Mouse (Mus musculus) Muller cell, postnatal 12 days (primary cell): ENCODE measurements around the gene Zfp871.
"Not testable (repeated sequence)": the region's sequence is repeated elsewhere in the genome, so short reads cannot be mapped to it uniquely, and the experiment has no call there.

Experiments used
- DNase-seq: peaks from one replicate; pipeline ENCODE4 v3.0.0-alpha.2; 2015; ENCODE audit errors: inconsistent ontology term

Gene Zfp871

DNA sequence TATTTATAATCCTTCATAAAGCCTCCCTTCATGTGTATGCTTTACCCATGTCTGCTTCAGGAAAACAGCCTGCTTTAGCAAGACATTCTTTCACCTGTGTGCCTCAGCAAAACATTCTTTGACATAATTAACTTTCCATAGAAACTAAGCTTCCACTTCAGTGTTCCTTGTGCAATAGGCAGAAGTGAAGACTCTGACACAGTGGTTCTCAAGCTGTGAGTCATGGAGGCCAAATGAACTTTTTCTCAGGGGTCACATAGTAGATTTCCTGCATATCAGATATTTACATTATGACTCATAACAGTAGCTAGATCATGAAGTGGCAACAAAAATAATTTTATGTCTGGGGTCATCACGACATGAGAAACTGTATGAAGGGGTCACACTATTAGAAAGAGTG lies 49.7 kb downstream of the Zfp871 start:
- DNase-seq: peak; percentile 33

DNA sequence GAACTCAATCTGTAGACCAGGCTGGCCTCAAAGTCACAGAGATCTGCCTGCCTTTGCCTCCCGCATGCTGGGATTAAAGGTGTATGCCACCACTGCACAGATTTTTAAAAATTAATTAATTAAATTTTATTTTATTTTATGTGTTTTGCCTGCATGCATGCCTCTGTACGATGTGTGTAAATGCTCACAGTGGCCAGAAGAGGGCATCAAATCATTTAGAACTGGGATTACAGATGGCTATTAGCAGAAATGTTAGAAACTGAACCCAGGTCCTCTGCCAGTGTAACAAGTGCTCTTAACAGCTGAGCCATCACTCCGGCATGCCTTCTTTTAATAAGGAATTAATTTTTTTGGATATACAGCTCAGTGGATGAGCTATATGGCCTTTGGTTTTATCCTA lies 59.1 kb downstream of the Zfp871 start:
- no peak for DNase-seq

DNA sequence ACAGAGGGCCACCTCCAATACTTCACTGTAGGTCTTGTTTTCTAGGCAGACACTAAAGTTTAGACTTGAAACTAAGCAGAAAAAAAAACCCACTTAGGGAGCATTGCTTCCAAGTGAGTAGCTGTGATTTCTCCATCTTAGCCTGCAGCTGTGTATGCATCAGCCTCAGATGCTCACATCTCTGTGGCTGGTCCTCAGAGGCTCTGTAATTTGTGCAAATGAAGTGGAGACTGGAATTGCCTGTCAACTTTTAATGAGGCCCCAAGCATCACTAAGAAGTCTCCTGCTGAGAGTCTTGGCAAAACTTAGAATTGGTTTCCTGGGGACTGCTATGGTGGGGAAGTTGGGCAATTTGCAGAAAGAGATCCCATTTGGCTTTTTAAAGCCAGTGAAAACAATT lies 61.7 kb downstream of the Zfp871 start:
- not testable (repeated sequence) for DNase-seq

DNA sequence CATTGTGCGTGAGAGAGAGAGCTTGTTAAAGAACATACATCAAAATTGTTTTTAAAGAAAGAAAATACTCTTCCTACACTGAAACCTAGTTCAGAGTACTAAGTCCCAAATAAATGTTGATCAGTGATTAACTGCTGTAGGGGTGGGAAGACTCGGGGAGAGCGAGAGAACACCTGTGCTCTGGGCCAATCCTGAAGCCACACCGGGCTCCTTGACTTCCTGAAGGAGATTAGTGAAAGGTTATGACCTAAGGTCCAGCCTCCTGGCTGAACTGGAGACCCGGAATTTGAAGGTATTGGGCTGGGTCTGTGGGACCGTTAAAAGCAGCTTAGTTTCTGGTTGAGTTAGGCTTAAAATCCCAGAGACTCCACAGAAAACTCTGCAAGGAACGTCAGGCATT lies 65.3 kb downstream of the Zfp871 start:
- DNase-seq: no peak

DNA sequence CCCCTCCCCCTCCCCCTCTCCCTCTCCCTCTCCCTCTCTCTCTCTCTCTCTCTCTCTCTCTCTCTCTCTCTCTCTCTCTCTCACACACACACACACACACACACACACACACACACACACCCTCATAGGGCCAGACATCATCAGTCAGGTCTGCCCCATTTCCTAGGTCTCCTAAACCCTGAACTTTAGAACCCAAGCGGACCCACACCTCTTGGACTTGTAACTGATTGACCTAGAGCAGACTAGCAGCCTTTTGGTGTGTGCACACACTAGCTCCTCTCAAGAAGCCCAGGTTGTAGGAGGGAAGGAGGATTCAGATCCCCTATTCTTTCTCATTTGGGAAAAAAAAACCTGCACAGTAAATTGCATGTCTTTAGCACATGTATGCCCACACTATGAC lies 65.9 kb downstream of the Zfp871 start:
- DNase-seq: not testable (repeated sequence)
